Mouse (Mus musculus) embryo, embryonic 10 days (tissue): ENCODE measurements around the gene Trp53rka.

Source experiments
- DNase-seq: peaks from one replicate; pipeline ENCODE4 v3.0.0-alpha.2; 2015; ENCODE audit warnings: low spot score

Gene Trp53rka

DNA sequence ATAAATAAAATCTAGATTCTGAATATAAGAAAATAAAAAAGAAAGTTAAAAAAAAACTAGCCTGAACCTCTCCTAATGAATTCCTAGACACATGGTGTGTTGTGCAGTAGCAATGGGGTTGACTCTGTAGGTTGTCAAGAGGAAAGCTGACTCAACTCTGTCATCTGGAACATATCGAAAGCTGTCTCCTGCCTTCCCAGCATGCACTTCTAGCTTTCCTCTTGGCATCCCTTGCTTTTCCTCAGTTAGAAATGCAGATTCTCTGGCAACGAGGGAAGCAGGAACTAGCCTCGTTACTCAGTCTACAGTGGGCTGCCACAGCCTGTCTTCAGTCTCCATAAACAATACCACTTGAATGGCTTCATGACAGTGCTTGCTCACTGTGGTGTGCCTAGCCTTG is 7.3 kb downstream of the Trp53rka start:
- DNase-seq: no peak

DNA sequence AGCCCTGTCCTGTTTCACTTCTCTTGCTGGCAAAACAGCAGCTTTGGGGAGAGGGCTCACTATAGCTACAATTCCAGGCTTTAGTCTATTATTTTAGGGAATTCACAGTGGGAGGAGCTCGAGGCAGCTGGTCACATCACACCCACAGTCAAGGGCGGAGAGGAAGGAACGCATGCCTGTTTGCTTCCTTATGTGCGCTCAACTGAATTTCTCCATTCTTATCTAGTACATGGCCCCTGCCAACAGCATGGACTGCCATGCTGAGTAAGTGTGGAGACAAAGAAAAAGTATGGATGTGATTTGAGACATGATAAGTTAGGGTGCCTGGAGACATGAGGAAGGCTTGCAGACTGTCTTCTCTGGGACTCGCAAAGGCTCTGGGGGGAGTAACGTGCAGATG is 9.0 kb downstream of the Trp53rka start:
- no peak for DNase-seq

DNA sequence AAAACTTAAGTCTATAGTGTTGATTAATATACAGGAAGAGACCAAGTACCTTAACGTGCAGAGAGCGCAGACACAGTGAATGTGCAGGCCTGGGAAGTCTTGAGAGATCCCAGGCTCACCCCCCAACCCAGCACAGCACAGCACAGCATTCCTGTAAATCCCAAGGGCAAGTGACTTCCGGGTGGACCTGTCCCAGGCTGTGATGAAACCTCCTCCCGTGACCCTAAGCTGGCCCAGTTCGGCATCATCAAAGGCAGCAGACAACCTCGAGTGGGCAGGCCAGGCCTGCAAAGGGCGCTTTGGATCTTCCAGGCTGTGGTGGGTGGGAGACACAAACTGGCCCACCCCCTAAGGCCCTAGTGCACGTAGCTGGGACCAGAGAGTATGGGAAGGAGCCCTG is 11.1 kb downstream of the Trp53rka start:
- DNase-seq: no peak

DNA sequence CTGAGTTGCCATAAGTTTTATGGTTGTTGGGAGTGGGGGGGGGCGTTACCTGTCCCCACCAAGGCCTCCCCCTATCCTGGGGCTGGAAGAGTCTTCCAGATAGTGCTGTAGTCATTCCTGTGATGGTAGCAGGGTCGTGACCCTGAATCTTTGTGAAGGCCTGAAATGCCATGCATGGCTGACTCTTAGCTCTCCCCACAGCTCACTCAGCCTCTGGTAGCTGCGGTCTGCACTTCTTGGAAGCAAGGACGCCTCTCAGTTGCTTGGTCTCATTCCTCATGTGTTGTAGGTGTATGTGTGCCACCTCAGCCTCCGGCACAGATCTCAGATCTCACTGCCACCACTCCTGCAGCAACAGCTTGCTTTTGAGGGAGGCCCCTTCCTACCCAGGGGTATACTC is 17.3 kb downstream of the Trp53rka start:
- no peak for DNase-seq

DNA sequence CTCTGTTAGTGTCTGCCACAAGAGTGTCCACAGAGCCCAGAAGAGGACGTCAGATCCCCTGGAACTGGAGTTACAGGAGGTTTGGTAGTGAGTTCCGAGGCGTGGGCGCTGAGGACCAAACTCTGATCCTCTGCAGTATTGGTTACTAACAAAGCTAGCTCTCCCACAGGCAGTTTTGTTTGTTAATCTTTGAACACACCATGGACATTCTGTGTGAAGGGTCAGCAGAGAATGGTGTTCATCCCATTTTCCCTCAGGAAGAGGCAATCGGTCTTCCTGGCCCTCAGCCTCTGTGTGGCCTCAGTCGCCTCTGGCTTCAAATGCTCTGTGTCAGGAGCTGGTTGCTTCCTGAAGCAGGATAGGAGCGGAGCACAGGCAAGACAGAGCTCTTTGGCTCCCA is 17.7 kb downstream of the Trp53rka start:
- no peak for DNase-seq

DNA sequence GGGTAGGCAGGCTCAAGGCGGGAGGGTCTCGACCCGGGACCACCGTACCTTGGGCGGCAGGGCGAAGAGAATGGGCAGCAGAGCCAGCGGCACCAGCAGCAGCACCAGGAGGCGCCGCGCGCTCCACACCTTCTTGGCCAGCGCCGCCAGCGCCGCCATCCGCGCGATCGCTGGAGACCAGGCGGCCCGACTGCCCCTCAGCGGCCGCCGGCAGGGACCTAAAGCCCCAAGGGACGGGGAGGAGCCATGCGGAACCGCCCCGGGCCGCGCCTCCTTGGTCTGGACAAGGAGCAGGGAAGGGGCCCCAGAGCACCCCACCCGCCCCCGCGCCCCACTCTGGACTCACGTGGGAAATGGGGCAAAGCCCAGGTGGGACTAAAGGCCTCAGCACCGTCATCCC is 20.1 kb downstream of the Trp53rka start, which contains the start of gene Slc13a3:
Gene Slc13a3 (minus strand): TSS at position 228 of the 400 bp plus-strand sequence.
- DNase-seq: peak; percentile 67

DNA sequence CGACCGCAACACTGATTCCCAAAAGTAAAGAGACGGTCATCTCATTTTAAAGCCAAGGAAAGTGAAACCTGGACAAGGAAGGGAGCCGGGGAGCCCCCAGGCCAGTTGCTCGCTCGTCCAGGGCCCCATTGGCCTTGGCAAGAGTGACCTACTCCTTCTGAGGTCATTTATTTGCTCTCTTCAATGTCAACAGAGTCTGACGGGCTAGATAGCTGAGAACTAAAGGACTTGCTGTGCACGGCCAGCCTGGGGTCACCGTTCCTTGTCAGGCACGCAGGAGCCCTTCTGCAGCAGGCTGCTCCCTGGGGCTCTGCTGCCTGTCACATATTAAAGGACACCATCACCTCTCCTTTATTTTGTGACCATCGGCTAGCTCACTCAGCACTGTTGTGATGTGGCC is 21.2 kb downstream of the Trp53rka start:
- no peak for DNase-seq

DNA sequence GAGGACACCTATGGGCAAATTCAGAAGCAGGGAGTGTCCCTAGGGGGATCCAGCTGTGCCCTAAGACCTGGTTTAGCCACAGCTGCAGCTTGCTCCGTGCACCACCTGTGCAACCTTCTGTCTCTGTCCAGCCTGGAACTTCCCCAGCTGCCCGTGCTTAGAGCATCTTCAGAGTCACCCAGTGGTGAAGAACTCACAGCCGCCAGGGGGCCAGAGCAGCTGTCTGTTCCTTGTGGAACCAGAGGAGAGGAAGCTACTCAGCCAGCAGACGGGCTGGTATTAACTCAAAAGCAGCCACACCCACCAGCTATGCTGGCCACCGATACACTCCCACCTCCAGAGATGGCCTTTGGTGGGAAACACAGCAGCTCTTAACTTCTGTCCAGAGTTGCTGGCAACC is 23.0 kb downstream of the Trp53rka start:
- no peak for DNase-seq

DNA sequence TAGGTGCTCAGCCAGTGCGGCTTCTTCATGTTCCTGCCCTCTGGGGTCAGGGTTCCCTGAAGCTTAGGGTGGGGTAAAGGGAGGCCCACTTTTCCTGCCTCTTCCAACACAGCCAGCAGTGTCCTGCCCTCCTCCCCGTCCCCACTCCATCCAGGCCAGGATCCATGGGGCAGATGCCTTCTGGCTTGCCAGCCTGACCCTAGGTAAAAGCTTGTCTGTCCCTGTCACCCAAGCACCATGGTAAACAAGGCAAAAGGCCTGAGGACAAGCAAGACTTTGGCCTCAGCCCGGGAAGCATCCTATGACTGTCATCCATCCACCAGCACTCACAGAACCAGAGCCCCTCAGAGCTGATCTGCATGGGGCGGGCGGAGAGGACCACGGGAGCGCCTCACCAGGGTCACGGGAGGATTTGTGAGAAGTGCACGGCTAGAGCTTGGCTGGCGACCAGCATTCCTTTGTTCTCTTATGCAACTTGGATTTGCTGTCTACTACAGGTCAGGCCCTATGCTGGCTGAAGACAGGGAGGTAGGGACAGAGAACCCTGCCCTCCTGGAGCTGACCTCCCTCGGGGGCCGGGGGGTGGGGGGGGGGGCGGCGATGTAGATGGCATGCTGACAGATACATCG is 25.2 kb downstream of the Trp53rka start:
- no peak for DNase-seq

DNA sequence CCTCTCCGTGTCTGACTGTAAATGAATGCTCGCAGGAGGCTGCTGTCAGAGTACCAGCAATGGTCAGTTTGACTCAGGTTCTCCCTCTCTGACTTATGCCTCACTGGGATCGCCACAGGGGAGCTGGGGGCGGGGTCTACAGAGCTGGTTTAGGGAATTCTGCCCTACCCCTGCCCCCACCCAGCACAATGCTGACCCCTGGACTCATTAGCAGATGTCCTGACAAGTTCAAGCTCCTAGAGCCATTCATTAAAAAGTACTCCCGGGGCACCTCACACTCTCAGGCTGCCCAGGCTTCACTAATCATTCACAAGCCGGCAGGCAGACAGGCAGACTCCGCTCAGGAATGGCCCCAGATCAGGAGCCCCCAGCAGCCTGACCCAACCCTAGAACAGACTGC is 33.5 kb downstream of the Trp53rka start:
- peak; percentile 41 for DNase-seq

DNA sequence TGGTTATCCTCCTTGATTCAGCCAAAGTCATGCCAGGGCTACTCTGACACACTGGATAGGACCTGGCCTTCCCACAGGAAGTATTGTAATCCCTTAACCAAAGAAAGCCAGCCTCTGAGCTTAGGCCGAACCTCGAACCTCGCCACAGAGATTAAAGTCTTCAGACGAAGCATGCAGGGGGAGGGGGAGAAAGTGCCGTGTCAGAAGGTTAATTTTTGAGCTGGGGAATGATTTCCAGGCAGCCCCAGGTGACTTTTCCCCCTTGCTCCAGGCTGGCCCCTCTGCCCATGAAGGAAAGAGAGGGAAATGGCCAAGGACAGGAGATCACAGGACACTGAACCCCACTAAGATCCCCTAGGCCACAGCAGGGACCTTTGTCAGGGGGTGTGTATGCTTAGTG is 34.9 kb downstream of the Trp53rka start:
- no peak for DNase-seq

DNA sequence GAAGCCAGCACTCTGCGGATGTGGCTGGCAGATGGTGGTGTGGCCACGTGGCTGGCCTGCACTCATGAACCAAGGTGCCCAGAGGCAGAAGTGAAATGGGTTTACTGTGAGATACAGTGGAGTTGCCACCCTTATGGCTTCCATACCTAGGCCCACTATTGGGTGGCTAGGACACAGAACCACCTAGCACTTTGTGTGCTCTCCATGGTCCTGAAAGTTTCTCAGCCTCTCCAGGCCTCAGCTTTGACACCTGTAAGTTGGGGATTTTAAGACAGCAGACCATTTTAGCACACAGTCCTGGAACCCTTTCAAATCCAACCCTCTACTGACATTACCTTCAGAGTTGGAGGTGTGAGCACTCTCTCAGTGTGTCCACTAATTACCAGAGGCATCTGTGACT is 36.4 kb downstream of the Trp53rka start:
- peak; percentile 67 for DNase-seq

DNA sequence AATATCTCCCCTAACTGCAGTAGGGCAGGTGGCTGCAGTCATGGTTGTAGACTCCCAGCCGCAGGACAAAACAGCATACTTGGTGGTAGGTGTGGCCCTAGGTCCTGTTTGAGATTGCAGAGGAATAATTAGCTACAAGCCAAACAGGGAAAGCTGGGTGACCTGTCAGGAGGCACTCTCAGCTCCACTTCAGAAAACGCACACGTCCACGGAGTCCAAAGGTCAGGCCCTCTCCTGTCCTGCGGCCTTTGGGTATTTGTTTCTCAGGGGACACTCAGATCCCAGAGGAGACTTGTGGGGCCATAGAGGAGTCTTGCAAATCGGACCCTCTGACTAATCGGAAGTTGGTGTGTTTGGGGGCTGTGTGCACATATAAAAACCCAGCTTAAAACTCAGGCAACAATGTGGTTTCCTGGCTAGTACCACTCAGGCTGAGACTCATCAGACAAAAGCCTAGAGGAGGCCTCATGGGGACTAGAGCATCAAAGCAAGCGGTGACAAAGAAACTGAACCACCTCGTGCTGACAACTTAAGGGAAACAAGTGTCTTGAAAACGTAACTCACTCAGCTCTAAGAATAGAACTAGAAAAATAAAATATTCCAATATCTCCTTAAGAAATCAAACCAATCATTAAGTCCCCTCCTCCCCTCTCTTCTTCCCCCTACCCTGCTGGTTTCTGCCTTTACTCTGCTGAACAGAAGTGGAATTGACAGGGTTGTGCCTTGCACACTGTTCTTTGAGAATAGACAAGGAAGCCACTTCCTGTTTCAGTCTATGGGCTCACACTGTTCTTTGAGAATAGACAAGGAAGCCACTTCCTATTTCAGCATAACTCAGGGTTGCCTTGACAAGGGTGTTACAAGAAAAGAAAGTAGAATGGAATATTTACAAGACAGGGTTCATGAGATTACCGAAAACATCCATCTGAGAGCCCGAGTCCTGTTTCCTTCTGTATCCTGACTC is 40.1 kb downstream of the Trp53rka start:
- DNase-seq: no peak

DNA sequence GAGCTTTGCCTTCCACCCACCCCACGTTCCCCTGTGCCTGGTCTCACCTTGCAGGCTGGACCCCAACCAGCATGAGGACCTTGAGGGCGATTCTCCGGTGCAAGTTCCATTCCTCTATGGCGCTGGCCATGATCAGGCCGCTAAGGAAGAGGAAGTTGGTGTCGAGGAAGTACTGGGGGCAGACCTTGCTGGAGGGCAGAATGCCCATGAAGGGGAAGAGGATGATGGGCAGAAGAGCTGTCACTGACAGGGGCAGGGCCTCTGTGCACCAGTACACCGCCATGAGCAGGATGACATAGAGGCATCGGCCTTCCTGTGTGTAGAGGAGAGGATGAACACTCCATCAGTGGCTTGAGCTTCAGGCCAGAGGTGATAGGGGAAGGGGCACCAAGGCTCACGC is 44.6 kb downstream of the Trp53rka start:
- no peak for DNase-seq

DNA sequence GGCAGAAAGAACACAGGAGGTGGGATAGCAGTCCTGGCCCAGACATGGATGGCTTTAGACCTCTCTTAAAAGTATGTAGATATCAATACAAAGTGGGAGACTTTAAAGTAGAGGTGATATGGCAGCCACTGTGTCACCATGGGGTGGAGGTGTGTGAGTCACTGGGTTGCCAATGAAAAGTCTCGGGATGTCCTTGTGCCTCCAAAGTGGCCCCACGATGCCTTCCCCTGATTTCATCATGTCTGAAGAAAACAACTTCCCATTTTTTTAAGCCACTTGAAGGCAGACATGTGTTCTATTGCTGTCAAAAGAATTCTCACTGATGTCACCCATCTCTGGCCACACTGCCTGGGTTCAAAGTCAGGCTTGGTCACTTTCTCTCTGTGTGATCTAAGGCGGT is 48.3 kb downstream of the Trp53rka start:
- DNase-seq: no peak

DNA sequence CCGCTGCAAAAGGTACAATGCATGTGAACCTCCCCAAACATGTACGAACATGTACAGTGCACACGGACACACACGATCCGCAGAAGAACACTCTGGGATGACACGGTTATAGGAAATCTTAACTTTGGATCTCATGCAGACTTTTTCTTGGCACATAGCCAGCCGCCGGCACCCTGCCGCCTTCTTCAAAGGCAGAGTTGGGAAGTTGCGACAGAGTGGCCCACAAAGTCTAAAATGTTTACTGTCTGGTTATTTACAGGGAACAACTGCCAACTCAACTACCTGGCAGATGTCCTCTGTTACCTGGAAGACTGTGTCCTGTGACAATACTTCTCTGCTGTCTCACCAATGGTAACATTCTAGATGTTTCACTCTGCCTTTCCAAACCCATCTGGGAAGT is 50.1 kb downstream of the Trp53rka start:
- DNase-seq: no peak

DNA sequence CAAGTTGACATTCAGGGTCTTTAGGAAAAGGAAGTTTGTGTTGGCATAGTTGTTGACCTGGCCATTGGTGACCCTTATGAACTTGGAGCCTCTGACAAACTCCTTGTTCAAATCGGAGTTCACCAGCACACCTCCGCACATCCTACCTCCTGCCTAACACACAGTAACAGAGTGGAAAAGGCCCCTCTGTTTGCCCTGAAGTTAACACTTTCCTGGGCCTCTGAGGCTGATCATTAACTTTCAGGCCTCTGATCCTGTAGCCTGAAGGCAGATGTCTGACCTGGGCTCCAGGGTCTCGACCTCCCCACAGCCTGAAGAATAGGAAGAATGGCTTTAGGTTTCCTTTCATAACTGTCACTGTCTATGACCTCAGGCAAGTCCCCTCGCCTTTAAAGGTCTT is 51.5 kb downstream of the Trp53rka start:
- no peak for DNase-seq
